Mouse (Mus musculus): ENCODE results near the gene Mybpc2.

DNA sequence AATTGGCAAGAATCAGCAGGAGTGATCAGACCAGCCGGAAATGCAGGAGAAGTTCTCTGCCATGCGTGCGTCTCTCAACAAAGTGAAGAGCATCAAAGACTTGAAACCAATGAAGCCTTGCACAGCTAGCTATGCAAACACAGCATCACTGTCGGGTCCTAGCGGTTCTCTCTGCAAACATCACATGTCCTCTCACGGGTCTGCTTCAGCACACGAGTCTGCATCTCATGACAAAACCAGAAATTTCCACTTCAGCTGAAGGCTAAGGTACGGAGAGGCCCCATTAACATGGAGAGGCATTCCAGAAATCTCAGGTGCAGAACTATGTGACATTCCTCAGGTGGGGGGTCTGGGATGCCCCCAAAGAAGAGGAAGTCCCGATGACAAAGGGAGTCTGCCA is 44.3 kb upstream of the Mybpc2 start:
- TF ChIP-seq CTCF (IDR thresholded peaks at IDR 0.05; ENCODE audit: borderline replicate concordance, extremely low read depth, insufficient read depth, insufficient read length) (no peak), POLR2A (IDR thresholded peaks at IDR 0.05; ENCODE audit: borderline replicate concordance, extremely low read depth, insufficient read depth, insufficient read length, poor library complexity, severe bottlenecking) (no peak)
